Mouse (Mus musculus) G1E (cell line): Measurements from ENCODE around the gene Smg9.

Experiments
- CTCF ChIP-seq: IDR thresholded peaks from 2 replicates; pipeline ENCODE4 v1.5.1; 2012; ENCODE audit warnings: low read depth, low read length, inconsistent platforms, mixed read lengths
- GATA1 ChIP-seq: IDR thresholded peaks from 2 replicates; pipeline ENCODE4 v1.6.1; 2012; ENCODE audit warnings: borderline replicate concordance, low read length, inconsistent platforms, mixed read lengths
- GATA2 ChIP-seq: IDR thresholded peaks from 2 replicates; pipeline ENCODE4 v1.6.1; 2012; ENCODE audit warnings: low read depth, low read length, inconsistent platforms, borderline replicate concordance
- POLR2AphosphoS5 ChIP-seq: IDR thresholded peaks from 2 replicates; pipeline ENCODE4 v1.6.1; 2012; ENCODE audit warnings: low read depth, low read length, inconsistent platforms; ENCODE audit not compliant: insufficient replicate concordance
- TAL1 ChIP-seq: conservative IDR thresholded peaks from 2 replicates; pipeline ENCODE4 v1.6.1; 2012; ENCODE audit warnings: low read depth, low read length, inconsistent platforms, mixed read lengths

- TF ChIP-seq CTCF (no peak), GATA1 (no peak), POLR2AphosphoS5 (no peak), TAL1 (no peak), GATA2 (no peak)
Measured at GRCm38 (mm10) chr7:24423107-24423763, 23.8 kb downstream of the Smg9 start.
